Mouse (Mus musculus) adrenal gland, postnatal 14 days (tissue): ENCODE results near the gene Arhgdib. TPM values are rescaled to one million over a fixed set of nuclear protein-coding genes. Genes with fewer than 3 reads are reported as not detected.
"Not testable (repeated sequence)": the region's sequence is repeated elsewhere in the genome, so short reads cannot be mapped to it uniquely, and the experiment has no call there.

ENCODE experiments used
- DNase-seq: peaks from one replicate; pipeline ENCODE4 v3.0.0; 2021; ENCODE audit warnings: mixed read lengths
- total RNA-seq: library from RNA; stranded (reverse); gene quantifications from 2 replicates; pipeline ENCODE4 v1.2.3, GENCODE M21; 2021

Gene Arhgdib
- total RNA-seq, 1 experiment from 2014 or later = 24.4 TPM

- DNase-seq = peak; percentile 78
Measured at GRCm38 (mm10) chr6:136887854-136888253, 53.8 kb downstream of the Arhgdib start.

GRCm38 (mm10) chr6:136884766-136885165, 56.9 kb downstream of the Arhgdib start:
- not testable (repeated sequence) for DNase-seq

- DNase-seq = no peak
Measured at GRCm38 (mm10) chr6:136883961-136884360, 57.7 kb downstream of the Arhgdib start.

GRCm38 (mm10) chr6:136883431-136883915, 58.2 kb downstream of the Arhgdib start:
- DNase-seq = no peak

GRCm38 (mm10) chr6:136881678-136882077, 60.0 kb downstream of the Arhgdib start:
- DNase-seq = no peak

GRCm38 (mm10) chr6:136875670-136876069, 66.0 kb downstream of the Arhgdib start, which contains the start of gene Mgp:
Gene Mgp (minus strand): TSS chr6:136875823.
- no peak for DNase-seq

- peak; percentile 43 for DNase-seq
Measured at GRCm38 (mm10) chr6:136874599-136874998, 67.1 kb downstream of the Arhgdib start.

Other genes starting within 250 kb of the Arhgdib start
- gene Gucy2c, start 160.1 kb downstream of the Arhgdib start, total RNA-seq = 0.08 and 0.22 TPM in 2 replicates
- gene Hist4h4, start 137.5 kb downstream of the Arhgdib start, total RNA-seq = 24.3 and 24.8 TPM in 2 replicates
- gene H2afj, start 133.7 kb downstream of the Arhgdib start, total RNA-seq = 124 TPM in 2 replicates
- 0.38 and 1.1 TPM in 2 replicates for gene BC049715, start 114.3 kb downstream of the Arhgdib start, total RNA-seq
- 73.4 and 79.6 TPM in 2 replicates for gene Wbp11, start 113.7 kb downstream of the Arhgdib start, total RNA-seq
- 0.22 and 0.38 TPM in 2 replicates for gene Smco3, start 106.4 kb downstream of the Arhgdib start, total RNA-seq
- gene Art4, start 84.2 kb downstream of the Arhgdib start, total RNA-seq = 6.0 and 7.4 TPM in 2 replicates
- 177 and 231 TPM in 2 replicates for gene Mgp, start 66.1 kb downstream of the Arhgdib start, total RNA-seq
- gene Erp27, start 19.7 kb downstream of the Arhgdib start, total RNA-seq = 0.30 TPM in 1 of 2 replicates, not detected in the other
- gene Pde6h, start 18.1 kb downstream of the Arhgdib start, total RNA-seq = 0.44 TPM in 1 of 2 replicates, not detected in the other
- gene Rerg, start 228.6 kb upstream of the Arhgdib start, total RNA-seq = 103 and 108 TPM in 2 replicates